Mouse (Mus musculus): ENCODE data around the gene Slc9a9.

Gene Slc9a9

GRCm38 (mm10) chr9:94968596-94969120, 298.9 kb downstream of the Slc9a9 start:
- no peak for DNase-seq

- no peak for DNase-seq
Measured at GRCm38 (mm10) chr9:94969131-94969530, 299.4 kb downstream of the Slc9a9 start.

GRCm38 (mm10) chr9:94972021-94972420, 302.3 kb downstream of the Slc9a9 start:
- DNase-seq = no peak

GRCm38 (mm10) chr9:94972693-94973092, 303.0 kb downstream of the Slc9a9 start:
- no peak for DNase-seq

- DNase-seq = no peak
Measured at GRCm38 (mm10) chr9:94976191-94976590, 306.5 kb downstream of the Slc9a9 start.

- DNase-seq = no peak
Measured at GRCm38 (mm10) chr9:94993575-94993974, 323.9 kb downstream of the Slc9a9 start.

GRCm38 (mm10) chr9:95020136-95020706, 350.5 kb downstream of the Slc9a9 start:
- DNase-seq = no peak

GRCm38 (mm10) chr9:95034140-95034970, 364.6 kb downstream of the Slc9a9 start:
- no peak for DNase-seq

- DNase-seq = no peak
Measured at GRCm38 (mm10) chr9:95036209-95036608, 366.5 kb downstream of the Slc9a9 start.

- DNase-seq = no peak
Measured at GRCm38 (mm10) chr9:95042420-95042819, 372.7 kb downstream of the Slc9a9 start.

- DNase-seq = no peak
Measured at GRCm38 (mm10) chr9:95052160-95052559, 382.5 kb downstream of the Slc9a9 start.

- no peak for DNase-seq
Measured at GRCm38 (mm10) chr9:95053183-95053582, 383.5 kb downstream of the Slc9a9 start.

- DNase-seq = no peak
Measured at GRCm38 (mm10) chr9:95055843-95056242, 386.1 kb downstream of the Slc9a9 start.

- DNase-seq = no peak
Measured at GRCm38 (mm10) chr9:95060702-95061101, 391.0 kb downstream of the Slc9a9 start.

- no peak for DNase-seq
Measured at GRCm38 (mm10) chr9:95067037-95067436, 397.3 kb downstream of the Slc9a9 start.

- DNase-seq = no peak
Measured at GRCm38 (mm10) chr9:95068466-95068865, 398.8 kb downstream of the Slc9a9 start.

- DNase-seq = no peak
Measured at GRCm38 (mm10) chr9:95070832-95071519, 401.3 kb downstream of the Slc9a9 start.

GRCm38 (mm10) chr9:95072450-95072955, 402.8 kb downstream of the Slc9a9 start:
- peak; percentile 18 to 41 for DNase-seq

GRCm38 (mm10) chr9:95073691-95074090, 404.0 kb downstream of the Slc9a9 start:
- DNase-seq = no peak

- DNase-seq = no peak
Measured at GRCm38 (mm10) chr9:95075856-95076255, 406.1 kb downstream of the Slc9a9 start.

GRCm38 (mm10) chr9:95077938-95078337, 408.2 kb downstream of the Slc9a9 start:
- DNase-seq = no peak

- DNase-seq = no peak
Measured at GRCm38 (mm10) chr9:95078626-95079025, 408.9 kb downstream of the Slc9a9 start.

GRCm38 (mm10) chr9:95079951-95080350, 410.2 kb downstream of the Slc9a9 start:
- no peak for DNase-seq
